Mouse (Mus musculus): ENCODE measurements around the gene Ppp1r3d.

The Ppp1r3d gene

GRCm38 (mm10) chr2:178433903-178434302 is 19.6 kb upstream of the Ppp1r3d start:
- Histone ChIP-seq H3K4me1 (replicated peaks; ENCODE audit: low read depth, low read length) (peaks cover 4% of the 10 kb centered on the region; the same call in 1 of the 2 replicates), H3K9me3 (ENCODE audit: low read length) (no peaks in the 10 kb centered on the region), H3K4me3 (replicated peaks; ENCODE audit: low read length) (no peak overlapping the region), H3K36me3 (ENCODE audit: insufficient read depth, low read length) (no peaks in the 10 kb centered on the region), H3K27me3 (ENCODE audit: insufficient read depth, low read length) (peaks cover 4% of the 10 kb centered on the region; the same call in 1 of the 2 replicates)
- TF ChIP-seq NANOG (IDR thresholded peaks at IDR 0.05; ENCODE audit: borderline replicate concordance, low read length): no peak
- no peak for TF ChIP-seq POU5F1 (IDR thresholded peaks at IDR 0.05; ENCODE audit: borderline replicate concordance, low read length)
- TF ChIP-seq CTCF (conservative IDR thresholded peaks at IDR 0.05; ENCODE audit: low read length): no peak

DNA sequence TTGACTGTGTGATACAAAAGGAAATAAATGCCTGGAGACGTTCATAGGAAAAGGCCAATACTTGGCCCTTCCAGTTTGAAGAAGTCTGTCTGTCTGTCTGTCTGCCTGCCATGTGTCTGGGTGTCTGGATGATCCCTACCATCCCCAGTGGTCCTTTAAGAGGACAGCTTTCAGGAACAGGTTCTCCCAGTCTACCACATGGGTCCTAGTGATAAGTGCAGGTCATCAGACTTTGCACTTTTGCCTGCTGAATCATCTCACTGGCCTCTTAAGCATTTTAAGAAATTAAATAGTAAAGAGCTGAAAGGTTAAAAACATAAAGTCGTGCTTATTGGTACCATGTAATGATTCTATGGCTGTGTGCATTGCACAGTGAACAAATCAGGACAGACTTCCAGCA is 19.2 kb upstream of the Ppp1r3d start:
- Histone ChIP-seq H3K27me3 (ENCODE audit: insufficient read depth, low read length) (peaks cover 4% of the 10 kb centered on the region; the same call in 1 of the 2 replicates), H3K9me3 (ENCODE audit: low read length) (no peaks in the 10 kb centered on the region), H3K4me1 (replicated peaks; ENCODE audit: low read depth, low read length) (peaks cover 4% of the 10 kb centered on the region; the same call in 1 of the 2 replicates), H3K4me3 (replicated peaks; ENCODE audit: low read length) (no peak overlapping the region), H3K36me3 (ENCODE audit: insufficient read depth, low read length) (no peaks in the 10 kb centered on the region)
- TF ChIP-seq NANOG (IDR thresholded peaks at IDR 0.05; ENCODE audit: borderline replicate concordance, low read length) (no peak), POU5F1 (IDR thresholded peaks at IDR 0.05; ENCODE audit: borderline replicate concordance, low read length) (no peak), CTCF (conservative IDR thresholded peaks at IDR 0.05; ENCODE audit: low read length) (no peak)

- TF ChIP-seq NANOG (IDR thresholded peaks at IDR 0.05; ENCODE audit: borderline replicate concordance, low read length) (no peak), CTCF (conservative IDR thresholded peaks at IDR 0.05; ENCODE audit: low read length) (no peak), POU5F1 (IDR thresholded peaks at IDR 0.05; ENCODE audit: borderline replicate concordance, low read length) (no peak)
- Histone ChIP-seq H3K4me3 (replicated peaks; ENCODE audit: low read length) (no peak within 1 kb of the TSS), H3K9me3 (ENCODE audit: low read length) (no peaks in the 10 kb centered on the region), H3K36me3 (ENCODE audit: insufficient read depth, low read length) (no peaks in the 10 kb centered on the region), H3K4me1 (replicated peaks; ENCODE audit: low read depth, low read length) (peaks cover 4% of the 10 kb centered on the region; the same call in 1 of the 2 replicates), H3K27me3 (ENCODE audit: insufficient read depth, low read length) (peaks cover 10% of the 10 kb centered on the region; the same call in 1 of the 2 replicates)
These were observed 16.0 kb upstream of the Ppp1r3d start, which contains the start of gene Cdh26 for GRCm38 (mm10) chr2:178430231-178430630. Gene Cdh26 (plus strand): TSS chr2:178430531.

- Histone ChIP-seq H3K36me3 (ENCODE audit: insufficient read depth, low read length) (no peaks in the 10 kb centered on the region), H3K27me3 (ENCODE audit: insufficient read depth, low read length) (peaks cover 6% of the 10 kb centered on the region; the same call in 1 of the 2 replicates), H3K4me3 (replicated peaks; ENCODE audit: low read length) (no peak overlapping the region), H3K9me3 (ENCODE audit: low read length) (no peaks in the 10 kb centered on the region), H3K4me1 (replicated peaks; ENCODE audit: low read depth, low read length) (peaks cover 4% of the 10 kb centered on the region; the same call in 1 of the 2 replicates)
- TF ChIP-seq POU5F1 (IDR thresholded peaks at IDR 0.05; ENCODE audit: borderline replicate concordance, low read length): no peak
- no peak for TF ChIP-seq NANOG (IDR thresholded peaks at IDR 0.05; ENCODE audit: borderline replicate concordance, low read length)
- no peak for TF ChIP-seq CTCF (conservative IDR thresholded peaks at IDR 0.05; ENCODE audit: low read length)
These were observed 15.2 kb upstream of the Ppp1r3d start for GRCm38 (mm10) chr2:178429426-178429825.

- Histone ChIP-seq H3K36me3 (ENCODE audit: insufficient read depth, low read length) (no peaks in the 10 kb centered on the region), H3K27me3 (ENCODE audit: insufficient read depth, low read length) (peaks cover 6% of the 10 kb centered on the region; the same call in 1 of the 2 replicates), H3K4me3 (replicated peaks; ENCODE audit: low read length) (no peak overlapping the region), H3K4me1 (replicated peaks; ENCODE audit: low read depth, low read length) (peaks cover 4% of the 10 kb centered on the region; the same call in 1 of the 2 replicates), H3K9me3 (ENCODE audit: low read length) (no peaks in the 10 kb centered on the region)
- no peak for TF ChIP-seq NANOG (IDR thresholded peaks at IDR 0.05; ENCODE audit: borderline replicate concordance, low read length)
- TF ChIP-seq POU5F1 (IDR thresholded peaks at IDR 0.05; ENCODE audit: borderline replicate concordance, low read length): no peak
- no peak for TF ChIP-seq CTCF (conservative IDR thresholded peaks at IDR 0.05; ENCODE audit: low read length)
These were observed 14.4 kb upstream of the Ppp1r3d start for GRCm38 (mm10) chr2:178428676-178429075.

- Histone ChIP-seq H3K4me1 (replicated peaks; ENCODE audit: low read depth, low read length) (peaks cover 4% of the 10 kb centered on the region; the same call in 1 of the 2 replicates), H3K9me3 (ENCODE audit: low read length) (no peaks in the 10 kb centered on the region), H3K36me3 (ENCODE audit: insufficient read depth, low read length) (no peaks in the 10 kb centered on the region), H3K27me3 (ENCODE audit: insufficient read depth, low read length) (peaks cover 6% of the 10 kb centered on the region; the same call in 1 of the 2 replicates), H3K4me3 (replicated peaks; ENCODE audit: low read length) (no peak overlapping the region)
- TF ChIP-seq CTCF (conservative IDR thresholded peaks at IDR 0.05; ENCODE audit: low read length) (no peak), POU5F1 (IDR thresholded peaks at IDR 0.05; ENCODE audit: borderline replicate concordance, low read length) (no peak), NANOG (IDR thresholded peaks at IDR 0.05; ENCODE audit: borderline replicate concordance, low read length) (no peak)
These were observed 13.9 kb upstream of the Ppp1r3d start for GRCm38 (mm10) chr2:178428183-178428582.

GRCm38 (mm10) chr2:178427181-178427580 is 12.9 kb upstream of the Ppp1r3d start:
- no peaks in the 10 kb centered on the region for H3K9me3 ChIP-seq (ENCODE audit: low read length)
- peaks cover 6% of the 10 kb centered on the region; the same call in 1 of the 2 replicates for H3K27me3 ChIP-seq (ENCODE audit: insufficient read depth, low read length)
- no peak overlapping the region for H3K4me3 ChIP-seq (replicated peaks; ENCODE audit: low read length)
- TF ChIP-seq POU5F1 (IDR thresholded peaks at IDR 0.05; ENCODE audit: borderline replicate concordance, low read length) (no peak), NANOG (IDR thresholded peaks at IDR 0.05; ENCODE audit: borderline replicate concordance, low read length) (no peak), CTCF (conservative IDR thresholded peaks at IDR 0.05; ENCODE audit: low read length) (no peak)
- peaks cover 4% of the 10 kb centered on the region; the same call in 1 of the 2 replicates for H3K4me1 ChIP-seq (replicated peaks; ENCODE audit: low read depth, low read length)
- H3K36me3 ChIP-seq (ENCODE audit: insufficient read depth, low read length): no peaks in the 10 kb centered on the region

DNA sequence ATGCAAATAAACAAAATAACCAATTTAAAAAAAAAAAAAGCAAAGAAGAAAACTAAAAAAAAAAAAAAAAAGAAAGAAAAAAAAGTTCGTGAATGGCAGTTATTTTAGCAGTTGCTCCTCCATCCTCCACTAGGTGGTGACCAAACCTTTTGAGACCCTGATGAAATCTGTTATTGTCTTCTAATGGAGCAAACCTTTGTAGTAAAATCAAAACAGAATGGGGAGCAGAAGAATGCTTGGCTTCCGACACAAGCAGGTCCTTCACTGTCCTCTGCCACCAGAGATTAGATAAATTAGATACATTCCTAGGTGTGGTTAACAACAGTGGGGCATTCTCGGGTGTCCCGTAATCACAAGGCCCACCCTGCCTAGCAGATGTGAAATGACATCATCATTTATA is 12.0 kb upstream of the Ppp1r3d start:
- TF ChIP-seq POU5F1 (IDR thresholded peaks at IDR 0.05; ENCODE audit: borderline replicate concordance, low read length): no peak
- TF ChIP-seq NANOG (IDR thresholded peaks at IDR 0.05; ENCODE audit: borderline replicate concordance, low read length): no peak
- TF ChIP-seq CTCF (conservative IDR thresholded peaks at IDR 0.05; ENCODE audit: low read length): peak; percentile 32; the same call in 1 of the 2 replicates
- Histone ChIP-seq H3K4me3 (replicated peaks; ENCODE audit: low read length) (no peak overlapping the region), H3K4me1 (replicated peaks; ENCODE audit: low read depth, low read length) (no peaks in the 10 kb centered on the region), H3K9me3 (ENCODE audit: low read length) (no peaks in the 10 kb centered on the region), H3K27me3 (ENCODE audit: insufficient read depth, low read length) (peaks cover 6% of the 10 kb centered on the region; the same call in 1 of the 2 replicates), H3K36me3 (ENCODE audit: insufficient read depth, low read length) (no peaks in the 10 kb centered on the region)

Measured in E14TG2a.4 (cell line).